Mouse (Mus musculus) heart, embryonic 11.5 days (tissue): ENCODE data around the gene Etfbkmt. TPM values are rescaled to one million over a fixed set of nuclear protein-coding genes. Genes with fewer than 3 reads are reported as not detected.

ENCODE experiments used
- ATAC-seq: fragments of 200-750 bp; cut with Nextera tagmentation; replicated peaks from 2 replicates; pipeline ENCODE4 v1.8.0; 2017; ENCODE audit warnings: moderate library complexity; ENCODE audit not compliant: insufficient number of reproducible peaks, low FRiP score, low TSS enrichment
- H3K27ac ChIP-seq: fragments of 300-500 bp; sonication (generic); 2 replicates; pipeline ENCODE4 v1.5.1; 2014; ENCODE audit warnings: mild to moderate bottlenecking, low read depth, low read length
- H3K27me3 ChIP-seq: fragments of 300-500 bp; sonication (generic); 2 replicates; pipeline ENCODE4 v1.6.1; 2014; ENCODE audit warnings: mild to moderate bottlenecking, low read length, mixed read lengths; ENCODE audit not compliant: control insufficient read depth, insufficient read depth
- H3K36me3 ChIP-seq: fragments of 300-500 bp; sonication (generic); 2 replicates; pipeline ENCODE4 v1.6.1; 2014; ENCODE audit warnings: mild to moderate bottlenecking, low read length, moderate library complexity, mixed read lengths; ENCODE audit not compliant: control insufficient read depth, insufficient read depth
- H3K4me1 ChIP-seq: fragments of 300-500 bp; sonication (generic); 2 replicates; pipeline ENCODE4 v1.6.1; 2014; ENCODE audit warnings: low read length; ENCODE audit not compliant: control insufficient read depth, insufficient read depth
- H3K4me2 ChIP-seq: fragments of 300-500 bp; sonication (generic); 2 replicates; pipeline ENCODE4 v1.6.1; 2014; ENCODE audit warnings: mild to moderate bottlenecking, moderate library complexity
- H3K4me3 ChIP-seq: fragments of 300-500 bp; sonication (generic); 2 replicates; pipeline ENCODE4 v1.5.1; 2014; ENCODE audit warnings: low read depth, low read length
- H3K9ac ChIP-seq: fragments of 300-500 bp; sonication (generic); 2 replicates; pipeline ENCODE4 v1.6.1; 2014; ENCODE audit warnings: mild to moderate bottlenecking, low read depth, low read length, moderate library complexity
- H3K9me3 ChIP-seq: fragments of 300-500 bp; sonication (generic); replicated peaks from 2 replicates; pipeline ENCODE4 v1.6.1; 2016; ENCODE audit warnings: low read length; ENCODE audit not compliant: control insufficient read depth
- WGBS: fragments of 180-500 bp; shearing (Covaris S2); extraction: QIAGEN DNeasy Blood & Tissue Kit; methylation state at CpG from one replicate; pipeline ENCODE4 v1.1.7; 2014; ENCODE audit not compliant: insufficient replicate concordance; 5-methylcytosine and 5-hydroxymethylcytosine counted together
- polyA plus RNA-seq: library from polyadenylated mRNA; unstranded; fragments of >200 nt; fragmentation: Nextera tagmentation; extraction: Ambion mirVana; gene quantifications from 2 replicates; pipeline ENCODE4 v1.2.1, GENCODE M21; 2014

Etfbkmt gene
- polyA plus RNA-seq, 1 experiment from 2014 or later = 13.8 TPM

DNA sequence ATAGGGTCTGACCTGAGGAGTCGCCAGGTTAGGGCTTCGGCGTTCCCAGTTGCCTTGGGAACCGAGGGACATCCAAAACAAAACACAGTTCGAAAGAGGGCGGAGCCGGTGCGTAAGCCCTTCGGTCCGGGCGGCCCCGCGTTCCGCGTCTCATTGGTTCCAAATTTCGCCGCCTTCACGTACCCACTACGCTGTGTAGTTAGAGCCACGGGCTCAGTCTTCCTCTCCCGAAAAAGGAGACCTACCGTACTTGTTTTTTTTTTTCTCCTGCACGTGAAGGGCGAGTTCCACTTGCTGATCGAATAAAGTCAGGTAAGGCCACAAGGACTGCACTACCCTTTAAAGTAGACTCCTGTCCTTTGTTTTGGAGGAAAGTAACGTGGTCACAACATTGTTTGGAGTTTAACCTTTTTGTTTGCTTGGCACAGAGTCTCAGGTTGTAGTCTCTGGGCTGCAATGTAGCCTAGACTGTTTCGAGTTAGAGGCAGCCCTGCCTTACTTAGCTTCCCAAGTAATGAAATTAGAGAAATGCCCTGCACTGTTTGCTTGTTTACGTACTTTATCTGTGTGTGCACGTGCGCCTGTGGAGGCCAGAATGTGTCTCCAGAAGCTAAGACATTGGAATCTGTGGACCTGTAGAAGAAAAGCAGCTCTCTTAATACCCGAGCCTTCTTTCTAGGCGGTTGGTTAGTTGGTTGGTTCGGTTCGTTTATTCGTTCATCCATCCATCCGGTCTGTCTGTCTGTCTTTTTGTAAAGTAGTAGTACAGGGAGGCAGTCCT lies 1.9 kb downstream of the Etfbkmt start:
- H3K27ac ChIP-seq = peak overlapping the region; percentile 42
- peaks cover 3% of the 10 kb centered on the region; the same call in 1 of the 2 replicates for H3K4me1 ChIP-seq
- H3K9ac ChIP-seq = peak overlapping the region; percentile 86
- WGBS = 5% methylated on average over 36 of the region's 36 CpGs
- no peaks in the 10 kb centered on the region for H3K27me3 ChIP-seq
- H3K9me3 ChIP-seq = no peaks in the 10 kb centered on the region
- H3K4me2 ChIP-seq = peak overlapping the region; percentile 80
- H3K36me3 ChIP-seq = no peaks in the 10 kb centered on the region; the same call in 1 of the 2 replicates
- peak overlapping the region; percentile 61 for H3K4me3 ChIP-seq
- peak; percentile 94 for ATAC-seq

DNA sequence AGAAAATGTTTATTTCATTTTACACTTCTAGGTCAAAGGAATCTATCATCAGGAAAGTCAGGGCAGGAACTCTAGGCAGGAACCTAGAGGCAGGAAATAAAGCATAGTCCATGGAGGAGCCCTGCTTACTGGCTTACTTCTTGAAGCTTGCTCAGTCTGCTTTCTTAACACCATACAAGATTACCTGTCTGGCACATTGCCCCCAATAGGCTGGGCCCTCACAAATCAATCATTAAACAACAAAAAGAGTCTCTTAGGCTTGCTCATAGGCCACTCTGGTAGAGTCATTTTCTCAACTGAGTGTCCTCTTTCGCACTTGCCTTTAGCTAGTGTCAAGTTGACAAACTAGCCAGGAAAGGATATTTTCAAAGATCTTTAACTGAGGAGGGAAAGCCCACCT lies 5.5 kb downstream of the Etfbkmt start:
- Histone ChIP-seq H3K9me3 (no peaks in the 10 kb centered on the region), H3K36me3 (no peaks in the 10 kb centered on the region; the same call in 1 of the 2 replicates), H3K4me3 (no peak overlapping the region), H3K27ac (no peak overlapping the region), H3K4me2 (no peak overlapping the region), H3K9ac (no peak overlapping the region), H3K4me1 (peaks cover 3% of the 10 kb centered on the region; the same call in 1 of the 2 replicates), H3K27me3 (no peaks in the 10 kb centered on the region)
- 97% methylated on average over 1 of the region's 1 CpGs for WGBS
- ATAC-seq = no peak

GRCm38 (mm10) chr6:149148436-149149229 lies 9.0 kb downstream of the Etfbkmt start:
- no peaks in the 10 kb centered on the region; the same call in 1 of the 2 replicates for H3K36me3 ChIP-seq
- no peak overlapping the region for H3K9ac ChIP-seq
- no peak for ATAC-seq
- H3K27ac ChIP-seq = no peak overlapping the region
- no peak overlapping the region for H3K4me3 ChIP-seq
- H3K27me3 ChIP-seq = no peaks in the 10 kb centered on the region
- H3K9me3 ChIP-seq = no peaks in the 10 kb centered on the region
- H3K4me1 ChIP-seq = no peaks in the 10 kb centered on the region
- no peak overlapping the region for H3K4me2 ChIP-seq
- 79% methylated on average over 7 of the region's 7 CpGs for WGBS

DNA sequence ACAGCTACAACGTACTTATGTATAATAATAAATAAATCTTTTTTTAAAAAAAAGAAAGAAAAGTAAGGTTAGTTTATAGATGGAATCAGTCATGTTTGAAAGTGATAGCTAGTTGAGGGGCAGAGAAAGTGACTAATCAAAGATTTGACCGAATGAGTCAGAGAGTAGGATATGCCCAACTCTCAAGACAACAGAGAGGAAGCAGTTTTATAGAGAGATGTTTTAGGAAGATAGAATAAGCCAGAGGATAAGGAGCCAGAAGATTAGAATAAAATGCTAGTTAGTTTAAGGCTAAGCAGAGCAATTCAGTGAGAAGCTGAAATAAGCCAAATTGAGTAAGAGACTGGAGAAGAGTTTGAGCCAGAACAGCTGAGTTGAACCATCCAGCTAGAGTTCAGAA lies 12.5 kb downstream of the Etfbkmt start:
- peaks cover 14% of the 10 kb centered on the region for H3K4me1 ChIP-seq
- no peaks in the 10 kb centered on the region for H3K27me3 ChIP-seq
- H3K27ac ChIP-seq = no peak overlapping the region
- ATAC-seq = no peak
- no peaks in the 10 kb centered on the region for H3K9me3 ChIP-seq
- H3K9ac ChIP-seq = no peak overlapping the region
- 83% methylated on average over 2 of the region's 2 CpGs for WGBS
- peaks cover 4% of the 10 kb centered on the region; the same call in 1 of the 2 replicates for H3K36me3 ChIP-seq
- no peak overlapping the region for H3K4me3 ChIP-seq
- H3K4me2 ChIP-seq = no peak overlapping the region

GRCm38 (mm10) chr6:149153473-149154115 lies 13.9 kb downstream of the Etfbkmt start:
- H3K9ac ChIP-seq = no peak overlapping the region
- WGBS = 28% methylated on average over 6 of the region's 6 CpGs
- ATAC-seq = no peak
- no peaks in the 10 kb centered on the region for H3K9me3 ChIP-seq
- peaks cover 4% of the 10 kb centered on the region; the same call in 1 of the 2 replicates for H3K36me3 ChIP-seq
- H3K4me2 ChIP-seq = no peak overlapping the region
- no peaks in the 10 kb centered on the region for H3K27me3 ChIP-seq
- H3K27ac ChIP-seq = no peak overlapping the region
- H3K4me1 ChIP-seq = peaks cover 14% of the 10 kb centered on the region
- no peak overlapping the region for H3K4me3 ChIP-seq

- Histone ChIP-seq H3K4me1 (peaks cover 14% of the 10 kb centered on the region), H3K9ac (no peak overlapping the region), H3K27me3 (no peaks in the 10 kb centered on the region), H3K4me3 (no peak overlapping the region), H3K9me3 (no peaks in the 10 kb centered on the region), H3K27ac (peak overlapping the region; percentile 4; the same call in 1 of the 2 replicates), H3K4me2 (no peak overlapping the region), H3K36me3 (peaks cover 4% of the 10 kb centered on the region; the same call in 1 of the 2 replicates)
- WGBS = 11% methylated on average over 8 of the region's 8 CpGs
- peak; percentile 31 for ATAC-seq
Measured at GRCm38 (mm10) chr6:149154116-149155030, 14.7 kb downstream of the Etfbkmt start.

DNA sequence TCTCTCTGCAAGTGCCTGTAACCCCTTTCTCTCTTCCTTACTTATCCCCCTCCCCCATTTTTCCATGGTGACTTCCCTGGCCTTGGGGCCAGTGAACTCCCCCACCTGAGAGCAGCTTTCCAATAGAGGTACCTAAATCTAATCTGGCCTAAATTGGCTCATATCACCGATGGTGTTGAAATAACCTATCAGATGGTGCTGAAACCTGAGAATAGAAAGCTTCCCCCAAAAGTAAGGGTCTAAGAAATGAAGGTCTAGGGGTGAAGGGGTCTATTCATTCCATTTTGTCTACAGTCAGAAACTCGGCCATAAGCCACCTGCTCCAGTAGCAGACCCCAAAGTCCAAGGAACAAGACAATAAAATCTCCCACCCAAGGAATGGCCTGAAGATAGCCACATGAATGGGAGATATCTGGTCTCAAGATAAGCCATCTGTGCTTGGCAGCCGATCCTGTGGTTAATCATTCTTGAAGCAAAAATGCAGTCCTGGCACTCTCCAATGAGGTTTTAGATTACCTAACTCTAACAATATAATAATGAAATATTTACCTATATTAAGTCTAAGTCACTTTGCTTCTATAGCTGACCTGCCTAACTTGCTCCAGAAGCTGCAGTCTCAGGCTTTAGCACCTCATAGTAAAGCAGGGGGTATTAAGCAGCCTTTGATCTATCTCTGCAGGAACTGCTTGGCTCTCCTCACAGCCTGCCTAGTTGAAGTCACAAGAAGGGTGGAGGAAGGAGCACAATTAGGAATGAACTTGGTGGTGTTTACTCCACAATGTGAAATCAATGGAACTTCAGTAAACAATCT lies 15.6 kb downstream of the Etfbkmt start:
- 24% methylated on average over 3 of the region's 3 CpGs for WGBS
- Histone ChIP-seq H3K27me3 (no peaks in the 10 kb centered on the region), H3K4me1 (peaks cover 14% of the 10 kb centered on the region), H3K27ac (0 out of 2 replicates have a peak overlapping the region, but pooled peaks have one; percentile 4), H3K36me3 (peaks cover 4% of the 10 kb centered on the region; the same call in 1 of the 2 replicates), H3K4me2 (no peak overlapping the region), H3K4me3 (no peak overlapping the region), H3K9ac (no peak overlapping the region), H3K9me3 (no peaks in the 10 kb centered on the region)
- ATAC-seq = no peak
